In genomic region chr13:52528786-52529185, GRCm38 (mm10) we compare ENCODE assay signal across 9 mouse cellular contexts. TPM values are rescaled to one million over a fixed set of nuclear protein-coding genes. Genes with fewer than 3 reads are reported as not detected.
DNase-seq lines count a peak whose midpoint lies in the region; ATAC-seq and TF ChIP-seq lines count a peak whose summit lies in the region.
"Had no signal": no experiment of that assay in that cellular context is flagged by ENCODE, and none has a peak within 500 bp of the region (broad histone marks: within the 10 kb centered on the region; RNA-seq: fewer than 3 reads in every experiment).

No protein-coding gene starts in this region.

- 64% methylated on average over 9 of the region's 9 CpGs for WGBS in intestine, embryonic 16.5 days
- WGBS in intestine, postnatal 0 days = 62% methylated on average over 9 of the region's 9 CpGs

- ATAC-seq in cerebellum, adult (ENCODE audit: insufficient number of reproducible peaks, low FRiP score, low TSS enrichment) = no peak
- no peak for ATAC-seq in intestine, embryonic 16.5 days
- no peak for ATAC-seq in intestine, postnatal 0 days
- no peak for ATAC-seq in megakaryocyte progenitor cell, adult 5-6 weeks (replicated peaks; ENCODE audit: poor library complexity)

- DNase-seq in cerebellum, adult 11-12 months = peak; percentile 55
- DNase-seq in cerebellum, adult 9-11 months = peak; percentile 64
- DNase-seq in left cerebral cortex, postnatal 4 days = peak; percentile 49
- no peak for DNase-seq in kidney, adult 11 months

- no peak overlapping the region for H3K4me3 ChIP-seq in intestine, embryonic 16.5 days (ENCODE audit: low read length)
- no peak overlapping the region for H3K4me3 ChIP-seq in intestine, postnatal 0 days (ENCODE audit: low read depth, low read length)
- H3K4me3 ChIP-seq: stomach, embryonic 15.5 days had no signal

- H3K9me3 ChIP-seq in intestine, embryonic 16.5 days (ENCODE audit: control insufficient read depth, low read length) = peaks cover 4% of the 10 kb centered on the region; the same call in 1 of the 2 replicates
- H3K9me3 ChIP-seq in intestine, postnatal 0 days (ENCODE audit: control insufficient read depth) = no peaks in the 10 kb centered on the region
- H3K9me3 ChIP-seq: stomach, embryonic 15.5 days had no signal

- H3K27ac ChIP-seq in intestine, embryonic 16.5 days (ENCODE audit: low read length) = no peak overlapping the region
- no peak overlapping the region for H3K27ac ChIP-seq in intestine, postnatal 0 days (ENCODE audit: low read depth, low read length)
- H3K27ac ChIP-seq: stomach, embryonic 15.5 days had no signal

- H3K27me3 ChIP-seq in intestine, embryonic 16.5 days (replicated peaks; ENCODE audit: control insufficient read depth, insufficient read depth, low read length) = peaks cover 12% of the 10 kb centered on the region
- peaks cover 13% of the 10 kb centered on the region for H3K27me3 ChIP-seq in intestine, postnatal 0 days (replicated peaks; ENCODE audit: control insufficient read depth, insufficient read depth, low read length)

- H3K4me1 ChIP-seq in intestine, embryonic 16.5 days (ENCODE audit: control insufficient read depth, insufficient read depth, low read length) = 0 out of 2 replicates have a peak, but pooled peaks cover 5% of the 10 kb centered on the region
- no peaks in the 10 kb centered on the region for H3K4me1 ChIP-seq in intestine, postnatal 0 days (replicated peaks; ENCODE audit: control insufficient read depth, insufficient read depth, low read length)

- H3K36me3 ChIP-seq in intestine, embryonic 16.5 days (ENCODE audit: control insufficient read depth, insufficient read depth, low read length) = no peaks in the 10 kb centered on the region
- no peaks in the 10 kb centered on the region for H3K36me3 ChIP-seq in intestine, postnatal 0 days (ENCODE audit: control insufficient read depth, insufficient read depth)
- H3K36me3 ChIP-seq: stomach, embryonic 15.5 days had no signal

- intact Hi-C loops in left cerebral cortex, postnatal 4 days (cut with DNase I) = loop anchor here (10.0 kb wide), 1 partner anchor 154 kb away; no protein-coding TSS in a partner anchor

- 0 out of 2 replicates have a peak overlapping the region, but pooled peaks have one; percentile 14 for H3K9ac ChIP-seq in intestine, embryonic 16.5 days (ENCODE audit: low read depth, low read length)
- H3K9ac ChIP-seq in intestine, postnatal 0 days (ENCODE audit: low read depth, low read length) = no peak overlapping the region
- H3K9ac ChIP-seq: stomach, embryonic 15.5 days had no signal

- no peak for TF ChIP-seq CTCF in intestine, postnatal 0 days (IDR thresholded peaks at IDR 0.05; ENCODE audit: low read depth)

- no peak overlapping the region for H3K4me2 ChIP-seq in intestine, embryonic 16.5 days (ENCODE audit: low read depth, low read length)
- H3K4me2 ChIP-seq in intestine, postnatal 0 days (replicated peaks; ENCODE audit: low read depth) = no peak overlapping the region
- H3K4me2 ChIP-seq: stomach, embryonic 15.5 days had no signal

RNA-seq across cellular contexts. Expression of gene Diras2, which starts 2.3 kb away (rescaled TPM):
- polyA plus RNA-seq in intestine, embryonic 16.5 days (2015; fragmentation: Nextera tagmentation; extraction: Ambion mirVana) = 0.46 and 0.47 TPM in 2 replicates
- 0.58 and 0.61 TPM in 2 replicates for polyA plus RNA-seq in intestine, postnatal 0 days (2015; fragmentation: Nextera tagmentation; extraction: Ambion mirVana)
- 10 to 100 TPM; 77.9 to 80.1 TPM for total RNA-seq in left cerebral cortex, postnatal 4 days (2021)
- 1.5 and 2.4 TPM in 2 replicates for total RNA-seq in megakaryocyte progenitor cell, adult 5-6 weeks (2015)
- total RNA-seq in megakaryocyte progenitor cell, adult 5-6 weeks (2017) = 1.00 and 1.8 TPM in 2 replicates

RNA-seq across cellular contexts. Expression of gene Syk, which starts 54.2 kb away (rescaled TPM):
- 2.7 and 2.9 TPM in 2 replicates for polyA plus RNA-seq in intestine, embryonic 16.5 days (2015; fragmentation: Nextera tagmentation; extraction: Ambion mirVana)
- polyA plus RNA-seq in intestine, postnatal 0 days (2015; fragmentation: Nextera tagmentation; extraction: Ambion mirVana) = 2.0 TPM in 2 replicates
- total RNA-seq in left cerebral cortex, postnatal 4 days (2021) = 1 to 10 TPM; 5.0 to 5.3 TPM
- total RNA-seq in megakaryocyte progenitor cell, adult 5-6 weeks (2015) = 38.9 and 40.1 TPM in 2 replicates
- 67.4 and 70.2 TPM in 2 replicates for total RNA-seq in megakaryocyte progenitor cell, adult 5-6 weeks (2017)

Comparison
In these comparisons a context has a peak if more than half of its experiments do, and no peak if none do; other contexts are left out.
1. RNA of gene Diras2, which starts 2.3 kb away (total RNA-seq): 77.9 to 80.1 TPM in left cerebral cortex, postnatal 4 days; 1.00 to 2.4 TPM in megakaryocyte progenitor cell, adult 5-6 weeks; every median in the first group is over 10 times any median in the second.
2. RNA of gene Syk, which starts 54.2 kb away (total RNA-seq): 38.9 to 70.2 TPM in megakaryocyte progenitor cell, adult 5-6 weeks; 5.0 to 5.3 TPM in left cerebral cortex, postnatal 4 days; every median in the first group is over 4 times any median in the second.